Mouse (Mus musculus) granulocyte monocyte progenitor cell, adult 5-6 weeks (primary cell): ENCODE measurements around the gene Col5a2. TPM values are rescaled to one million over a fixed set of nuclear protein-coding genes. Genes with fewer than 3 reads are reported as not detected.
"Not testable (repeated sequence)": the region's sequence is repeated elsewhere in the genome, so short reads cannot be mapped to it uniquely, and the experiment has no call there.

Experiments used
- ATAC-seq: replicated peaks from 2 replicates; pipeline ENCODE4 v1.8.0; 2016; ENCODE audit warnings: mild to moderate bottlenecking, moderate TSS enrichment, inconsistent platforms; ENCODE audit not compliant: poor library complexity, severe bottlenecking
- total RNA-seq, 2 experiments: library from RNA; stranded (forward) in 1 of 2; stranded (reverse) in 1 of 2; fragments of 200-712, 200-1000 nt in 1 of 2; fragments of >200 nt in 1 of 2; fragmentation: Nextera tagmentation in 1 of 2; gene quantifications; 2 replicates each; pipeline ENCODE4 v1.2.3; 2014 to 2017

The Col5a2 gene
- not detected in 2 replicates for total RNA-seq (2014; fragmentation: Nextera tagmentation)
- total RNA-seq (2017), result not detected in 2 replicates

DNA sequence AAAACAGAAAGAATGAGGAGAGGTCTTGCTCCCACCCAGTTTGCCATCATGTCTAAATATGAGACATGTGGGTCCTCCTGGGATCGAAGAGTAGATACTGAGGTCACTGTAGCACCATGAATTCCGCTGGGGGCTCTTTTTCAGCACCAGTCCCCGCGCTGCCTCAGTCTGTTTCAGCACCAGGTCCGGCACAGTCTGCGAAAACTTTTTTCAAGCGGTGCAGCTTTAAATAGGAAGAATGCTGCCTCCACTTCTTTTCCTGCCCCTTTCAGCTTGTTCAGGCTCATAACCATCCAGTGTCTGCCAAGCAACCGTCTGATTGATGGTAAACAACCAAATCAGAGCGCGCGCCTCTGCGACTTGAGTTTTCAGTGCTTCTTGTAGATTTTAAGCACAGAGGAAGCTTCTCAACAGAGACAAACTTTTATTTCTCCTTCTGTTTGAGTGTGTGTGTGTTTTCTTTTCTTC is at the start of gene Col5a2:
Gene Col5a2, minus strand, starts transcription at position 418 of the 468 bp plus-strand sequence.
- ATAC-seq, result no peak

DNA sequence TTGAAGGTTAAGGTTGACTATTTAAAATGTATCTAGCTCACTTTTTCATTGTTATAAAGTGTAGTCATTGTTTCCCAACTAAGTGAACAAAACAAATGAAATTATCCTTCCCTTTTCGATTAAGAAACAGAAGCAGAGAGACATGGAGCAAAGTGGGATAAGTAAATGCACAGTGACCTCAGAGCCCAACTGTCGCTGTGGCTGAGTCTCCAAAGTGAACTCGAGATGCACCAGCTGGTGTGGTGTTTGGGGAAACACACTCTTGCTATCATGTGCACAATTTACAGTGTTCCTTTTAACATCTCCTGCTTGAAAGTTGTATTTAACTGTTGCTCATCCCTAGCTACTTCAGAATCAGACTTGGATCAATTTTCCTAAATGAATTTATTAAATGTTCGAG is 47.4 kb upstream of the Col5a2 start:
- no peak for ATAC-seq

DNA sequence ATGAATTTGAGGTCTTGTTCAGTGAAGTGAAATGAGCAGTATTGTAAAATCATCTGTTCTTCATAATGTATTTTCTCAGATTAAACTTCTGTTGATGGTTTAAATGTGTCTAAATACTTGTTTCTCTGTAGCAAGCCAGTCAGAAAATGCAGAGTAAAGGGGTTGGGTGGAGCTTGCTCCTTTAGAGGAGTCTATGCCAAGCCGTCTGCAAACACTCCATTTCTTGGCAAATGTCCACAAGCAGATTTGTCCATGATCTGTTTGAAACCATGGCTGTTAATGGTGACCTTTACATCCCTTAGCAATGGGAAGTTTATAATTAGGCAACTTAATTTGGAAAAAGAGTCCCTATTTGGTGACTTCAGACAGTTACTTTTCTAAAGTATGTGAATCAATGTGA is 38.8 kb upstream of the Col5a2 start:
- no peak for ATAC-seq

DNA sequence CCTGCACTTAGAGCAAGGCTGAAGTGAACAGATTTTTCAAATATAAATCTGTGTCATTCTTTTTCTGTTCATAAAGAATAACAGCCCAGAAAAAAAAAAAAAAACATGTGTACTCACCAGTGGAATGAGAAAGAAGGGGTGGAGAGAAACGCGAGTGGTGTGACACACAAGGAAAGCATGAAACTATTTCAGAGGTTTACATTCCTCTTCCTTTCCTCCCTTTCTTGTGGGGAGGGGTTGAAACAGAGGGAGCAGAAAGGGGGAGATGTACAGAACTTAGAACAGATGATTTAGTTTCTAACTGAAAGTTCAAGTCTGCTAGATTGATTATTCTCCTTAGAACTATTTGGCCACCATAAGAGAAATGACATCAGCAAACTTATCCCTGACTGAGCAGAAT is 38.1 kb upstream of the Col5a2 start:
- no peak for ATAC-seq

DNA sequence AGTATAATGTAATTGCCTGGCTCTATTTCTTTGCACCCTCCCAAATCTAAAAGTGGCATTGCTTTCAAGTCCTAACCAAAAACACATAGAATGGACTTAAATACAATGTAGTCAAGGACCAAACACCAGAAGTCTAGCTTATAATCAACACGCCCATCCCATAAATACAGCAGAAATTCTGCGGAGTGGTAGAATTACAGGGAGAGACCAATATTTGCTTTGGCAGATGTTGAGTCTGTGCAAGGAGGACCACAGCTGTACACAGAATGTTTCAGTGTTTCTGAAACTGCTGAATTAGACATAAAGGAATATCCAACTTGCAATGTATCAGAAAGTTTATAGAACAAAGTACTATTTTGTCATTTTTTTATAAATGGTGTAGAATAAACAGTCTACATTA is 28.4 kb upstream of the Col5a2 start:
- ATAC-seq, result no peak

DNA sequence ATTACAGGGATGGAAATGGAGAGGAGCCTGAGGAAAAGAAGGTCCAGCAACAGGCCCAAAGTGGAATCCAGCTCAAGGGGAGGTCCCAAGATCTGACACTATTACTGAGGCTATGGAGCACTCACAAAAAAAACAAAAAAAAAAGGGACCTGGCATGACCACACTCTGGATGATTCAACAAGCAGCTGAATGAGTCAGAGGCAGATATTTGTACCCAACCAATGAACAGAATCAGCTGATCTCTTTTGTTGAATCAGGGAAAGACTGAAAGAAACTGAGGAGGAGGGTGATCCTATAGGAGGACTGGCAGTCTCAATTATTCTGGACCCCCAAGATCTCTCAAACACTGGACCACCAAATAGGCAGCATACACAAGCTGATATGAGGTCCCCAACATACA is 24.4 kb upstream of the Col5a2 start:
- not testable (repeated sequence) for ATAC-seq

DNA sequence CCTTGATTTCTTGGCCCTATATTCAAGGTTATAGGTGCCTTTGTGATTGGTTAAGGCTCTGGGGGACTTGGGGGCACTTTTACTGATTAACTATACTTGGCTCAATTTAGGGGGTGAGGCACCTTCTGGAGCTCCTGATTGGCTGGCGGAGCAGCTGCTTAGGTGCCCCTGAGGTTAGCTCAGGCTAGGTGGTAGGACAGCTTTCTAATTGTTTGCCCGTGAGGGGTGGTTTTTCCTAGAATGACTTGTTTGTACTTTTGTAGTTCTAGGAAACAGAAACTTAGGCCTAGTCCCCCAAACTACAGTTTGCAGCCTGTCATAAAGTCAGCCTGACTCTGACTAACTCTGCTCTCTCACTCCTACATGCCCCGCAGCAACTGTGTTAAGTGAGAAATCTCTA is 20.5 kb upstream of the Col5a2 start:
- ATAC-seq, result no peak

DNA sequence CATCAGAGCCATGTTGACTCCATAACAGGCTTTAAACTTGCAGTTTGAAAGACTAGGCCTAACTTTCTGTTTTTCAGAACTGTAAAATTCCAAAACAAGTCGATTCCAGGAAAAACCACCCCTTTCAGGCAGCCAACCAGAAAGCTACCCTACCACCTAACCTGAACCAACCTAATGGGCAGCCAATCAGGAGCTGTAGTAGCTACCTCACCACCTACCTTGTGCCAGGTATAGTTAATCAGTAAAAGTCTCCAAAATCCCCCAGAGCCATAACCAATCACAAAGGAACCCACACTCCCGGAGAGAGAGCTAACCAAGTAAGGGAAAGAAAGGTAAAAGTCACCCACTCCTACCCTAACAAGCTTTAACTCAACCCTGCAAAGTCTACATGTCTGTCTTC is 18.4 kb upstream of the Col5a2 start:
- ATAC-seq, result no peak

DNA sequence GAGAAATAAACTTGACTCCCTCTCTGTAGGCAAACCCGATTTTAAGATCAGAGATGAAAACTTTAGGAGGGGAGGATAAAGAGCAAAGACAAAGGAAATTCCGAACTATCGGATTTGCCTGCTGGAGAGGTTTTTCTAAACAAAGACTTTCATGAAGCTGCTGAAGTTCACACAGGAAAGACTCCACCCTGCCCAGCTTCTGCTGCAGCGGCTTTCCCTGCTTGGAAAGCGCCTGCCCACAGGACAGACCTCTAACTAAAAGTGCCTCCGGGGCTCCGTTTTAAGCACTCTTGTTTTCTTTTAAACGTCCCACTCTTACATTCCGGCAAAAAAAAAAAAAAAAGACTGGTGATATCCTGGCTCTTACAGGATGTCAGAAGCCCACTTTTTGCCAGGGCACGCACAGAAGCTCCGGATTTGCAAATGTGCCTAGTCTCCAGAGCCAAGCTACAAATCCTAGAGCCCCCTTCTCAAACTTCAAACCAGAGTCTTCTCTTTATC is 791 bp downstream of the Col5a2 start:
- no peak for ATAC-seq

DNA sequence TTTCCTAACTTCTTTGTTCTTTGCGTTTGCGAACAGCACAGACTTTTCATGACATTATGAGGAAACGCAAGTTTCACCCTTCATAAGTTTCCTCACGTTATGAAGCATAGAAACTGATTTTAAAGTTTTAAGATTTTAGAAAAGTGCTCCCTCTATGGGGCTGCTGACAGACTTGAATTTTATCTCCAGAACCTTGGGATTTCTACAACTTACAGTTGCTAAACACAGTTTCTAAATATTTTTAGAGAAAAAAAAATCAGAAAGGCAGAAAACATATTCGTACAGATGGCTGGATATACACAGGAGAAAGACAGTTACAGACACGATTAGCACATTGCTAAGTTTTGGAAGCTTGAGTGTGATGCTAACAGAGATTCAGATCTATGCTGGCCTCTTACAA is 1.6 kb downstream of the Col5a2 start:
- no peak for ATAC-seq

DNA sequence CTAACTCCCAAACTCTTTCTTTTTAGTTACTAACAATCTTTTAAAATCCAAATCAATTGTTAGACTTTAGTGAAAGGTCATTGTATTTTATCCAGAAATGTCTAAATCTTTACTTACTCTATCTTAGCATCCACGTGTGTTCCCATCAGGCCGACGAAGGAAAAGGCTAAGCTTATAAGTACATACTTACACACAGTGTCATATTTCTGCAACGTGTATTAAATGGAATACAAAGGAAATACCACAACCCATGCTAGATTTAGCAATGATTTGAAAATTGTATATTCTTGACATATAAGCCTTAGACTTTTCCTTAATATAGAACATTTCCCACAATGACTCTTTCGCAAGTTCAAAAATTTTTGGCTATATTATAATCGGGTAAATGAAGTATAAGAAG is 2.6 kb downstream of the Col5a2 start:
- ATAC-seq, result no peak

DNA sequence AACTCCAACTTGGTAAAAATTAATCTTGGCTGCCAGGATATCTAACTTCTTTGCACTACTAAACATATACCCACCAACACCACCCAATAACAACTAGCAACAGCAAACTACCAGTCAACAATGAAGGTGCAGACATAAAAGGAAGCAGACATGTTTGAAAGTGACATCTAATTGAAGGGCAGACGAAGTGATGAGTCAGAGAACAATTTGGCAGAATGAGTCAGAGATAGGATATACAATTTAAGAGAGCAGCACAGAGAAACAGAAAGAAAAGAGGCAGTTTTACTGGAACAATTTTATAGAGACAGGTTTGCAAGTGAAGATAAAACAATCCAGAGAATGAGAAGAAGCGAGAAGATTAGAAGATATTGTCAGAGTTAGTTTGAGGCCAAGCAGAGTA is 8.1 kb downstream of the Col5a2 start:
- ATAC-seq, result no peak

DNA sequence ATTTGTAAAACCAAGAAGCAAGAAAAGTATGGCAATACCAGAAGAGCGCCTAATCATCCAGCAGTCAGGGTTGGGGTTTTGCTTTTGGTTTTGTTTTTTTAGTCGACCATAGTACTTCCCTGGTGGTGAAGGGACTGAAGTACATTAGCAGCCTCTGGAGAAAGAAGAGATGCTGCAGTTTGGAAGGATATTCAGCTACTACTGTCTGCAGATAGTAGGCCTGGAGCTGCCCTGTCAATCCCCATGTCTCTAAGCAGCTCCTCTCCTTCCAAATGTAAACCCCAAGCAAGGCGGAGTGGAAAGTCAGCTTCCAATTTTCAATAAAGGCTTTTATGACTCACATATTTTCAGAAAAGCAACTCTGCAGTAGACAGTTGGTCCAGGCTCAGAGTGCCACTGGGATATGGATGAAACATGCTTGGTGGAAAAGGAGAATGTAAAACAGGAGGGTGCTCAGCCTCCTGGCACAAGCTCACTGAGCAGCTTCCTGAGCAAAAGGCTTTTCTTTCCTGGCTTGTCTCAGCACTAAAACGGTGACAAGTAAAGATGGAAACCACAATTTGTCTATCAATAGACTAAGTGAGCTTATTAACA is 10.9 kb downstream of the Col5a2 start:
- no peak for ATAC-seq

DNA sequence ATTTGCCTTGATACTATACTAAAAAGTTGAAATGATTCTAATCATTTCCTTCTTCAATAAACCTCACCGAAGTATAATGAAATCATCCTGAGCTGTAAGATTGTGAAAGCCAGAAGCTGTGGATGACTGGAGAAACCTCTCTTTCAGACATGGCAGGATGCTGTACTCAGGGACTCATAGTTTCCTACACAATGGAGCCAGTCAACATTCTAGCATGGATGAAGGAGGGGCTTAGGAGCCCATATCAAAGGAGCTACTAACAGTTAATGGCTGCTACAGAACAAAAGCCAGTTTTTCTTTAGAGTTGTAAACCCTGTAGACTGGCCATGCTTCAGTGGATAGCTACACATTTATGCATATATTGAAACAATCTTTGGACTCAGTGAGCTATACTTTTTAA is 12.6 kb downstream of the Col5a2 start:
- no peak for ATAC-seq

DNA sequence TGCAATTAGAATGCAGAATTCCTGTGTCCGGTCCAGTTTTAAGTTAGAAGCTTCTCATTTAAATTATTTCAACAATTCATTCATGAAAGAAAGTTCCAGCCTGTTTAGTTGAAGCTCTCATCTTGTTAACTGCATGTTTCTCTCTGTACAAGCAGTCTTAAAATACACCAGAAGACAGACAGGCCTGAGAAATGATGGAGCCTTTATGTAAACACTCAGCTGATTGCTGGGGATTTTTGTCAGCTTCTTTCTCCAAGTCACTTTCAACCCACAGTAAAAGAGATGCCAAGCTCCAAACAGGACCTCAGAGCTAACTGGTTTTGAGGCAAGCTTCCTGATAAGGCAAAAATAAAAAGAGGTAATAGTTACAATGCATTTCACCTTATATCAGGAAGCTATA is 14.8 kb downstream of the Col5a2 start:
- no peak for ATAC-seq

DNA sequence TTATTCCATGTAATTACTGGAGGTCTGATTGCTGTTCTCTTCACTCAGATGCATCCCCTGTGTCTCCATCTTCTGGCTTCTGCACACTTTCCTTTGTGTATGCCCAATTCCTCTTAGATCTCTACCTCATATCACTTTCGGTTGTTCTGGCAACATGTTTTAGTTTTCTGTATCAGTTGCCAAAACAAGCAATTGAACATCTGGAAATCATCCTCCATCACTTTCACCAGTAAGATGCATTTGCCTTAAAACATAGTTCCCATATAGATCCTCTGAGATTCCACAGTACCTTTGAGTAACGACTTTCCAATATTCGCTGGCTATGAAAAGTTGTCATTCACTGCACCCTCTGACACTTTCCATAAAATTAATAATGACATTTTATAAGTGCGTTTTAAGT is 20.1 kb downstream of the Col5a2 start:
- ATAC-seq, result no peak

DNA sequence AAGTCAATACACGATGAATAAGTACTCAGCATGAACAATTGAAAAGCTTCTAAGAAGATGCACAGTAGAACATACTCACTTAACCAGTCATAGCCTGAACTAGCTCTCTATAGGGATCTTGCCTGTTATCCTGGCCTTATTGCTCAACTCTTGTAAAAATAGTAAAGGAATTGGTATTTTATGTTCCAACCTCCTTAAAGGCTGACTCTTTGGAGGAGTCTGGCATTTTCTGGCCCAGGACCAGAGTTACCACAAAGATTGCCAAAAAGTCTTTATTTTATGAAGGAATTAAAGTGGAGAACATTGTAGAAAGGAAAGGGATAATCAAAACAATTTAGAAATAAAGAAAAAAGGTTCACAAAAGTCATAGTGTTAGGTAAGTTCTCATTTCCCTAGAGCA is 21.2 kb downstream of the Col5a2 start:
- no peak for ATAC-seq

DNA sequence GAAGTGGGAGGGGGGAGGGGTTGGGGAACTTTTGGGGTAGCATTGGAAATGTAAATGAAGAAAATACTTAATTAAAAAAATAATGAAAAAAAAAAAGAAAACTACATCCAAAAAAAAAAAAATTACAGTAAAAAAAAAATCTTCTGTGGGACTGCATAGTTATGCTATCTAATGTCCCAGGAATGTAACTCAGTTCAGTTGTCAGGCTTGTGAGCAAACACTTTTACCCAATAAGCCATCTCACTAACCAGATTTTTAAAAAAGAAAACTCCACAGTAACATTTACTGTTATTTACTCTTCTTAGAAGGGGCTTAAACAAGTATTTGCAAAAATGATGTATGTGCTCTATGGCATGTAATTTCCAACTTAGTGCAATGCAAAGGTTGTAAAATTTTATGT is 24.0 kb downstream of the Col5a2 start:
- ATAC-seq, result no peak

DNA sequence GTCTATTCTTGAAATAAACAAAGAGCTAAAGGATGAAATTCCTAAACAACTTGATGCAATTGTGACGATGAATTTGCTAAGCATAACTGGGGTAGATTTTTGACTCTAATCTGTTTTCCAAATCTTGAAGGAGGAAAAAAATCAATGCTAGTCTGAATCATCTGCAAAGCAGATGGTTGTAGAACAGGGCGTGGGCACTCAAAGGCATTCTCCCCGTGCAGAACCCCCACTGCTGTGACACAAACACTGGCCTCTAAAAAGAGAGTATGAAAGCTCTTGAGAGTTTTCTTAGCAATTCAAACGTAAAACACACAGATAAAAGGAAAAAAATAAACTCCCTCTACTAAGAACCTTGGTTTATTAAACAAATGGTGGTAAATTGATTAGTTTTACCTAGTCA is 30.3 kb downstream of the Col5a2 start:
- ATAC-seq, result no peak

DNA sequence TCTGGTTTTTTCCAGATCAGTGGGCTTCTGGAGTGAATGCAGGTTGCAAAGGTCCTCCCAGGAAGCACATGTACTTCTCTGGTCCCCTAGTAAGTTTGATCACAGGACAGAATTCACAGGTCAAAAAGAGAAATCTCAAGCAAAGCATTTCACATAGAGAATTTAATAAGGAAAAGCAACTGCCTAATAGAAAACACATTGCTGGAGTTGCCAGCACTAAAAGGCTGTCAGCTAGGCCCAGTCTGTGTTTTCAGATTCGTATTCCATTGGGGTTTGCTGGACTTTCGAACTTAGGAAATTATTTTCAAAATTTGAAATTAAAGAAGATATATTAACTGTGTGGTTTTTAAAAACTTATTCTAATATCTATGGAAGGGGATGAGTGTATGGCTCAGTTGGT is 42.3 kb downstream of the Col5a2 start:
- no peak for ATAC-seq

DNA sequence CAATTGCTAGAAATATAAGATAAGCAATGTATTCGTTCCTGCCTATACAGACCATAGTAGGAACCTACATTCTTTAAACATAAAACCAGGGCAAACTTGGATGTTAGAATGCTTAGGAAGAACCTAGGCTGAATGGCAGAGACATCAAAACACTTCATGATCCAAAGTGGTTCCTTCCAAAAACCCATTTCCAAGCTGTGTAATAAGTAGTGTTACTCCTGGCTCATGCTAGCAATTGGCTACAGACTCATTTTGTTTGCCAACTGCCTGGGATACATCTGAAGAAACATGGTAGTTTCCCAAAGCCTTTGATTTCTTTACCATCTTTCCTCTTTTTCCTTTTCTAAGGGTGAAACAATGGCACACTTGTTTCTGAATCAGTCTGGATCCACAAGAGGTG is 47.3 kb downstream of the Col5a2 start:
- ATAC-seq, result no peak

DNA sequence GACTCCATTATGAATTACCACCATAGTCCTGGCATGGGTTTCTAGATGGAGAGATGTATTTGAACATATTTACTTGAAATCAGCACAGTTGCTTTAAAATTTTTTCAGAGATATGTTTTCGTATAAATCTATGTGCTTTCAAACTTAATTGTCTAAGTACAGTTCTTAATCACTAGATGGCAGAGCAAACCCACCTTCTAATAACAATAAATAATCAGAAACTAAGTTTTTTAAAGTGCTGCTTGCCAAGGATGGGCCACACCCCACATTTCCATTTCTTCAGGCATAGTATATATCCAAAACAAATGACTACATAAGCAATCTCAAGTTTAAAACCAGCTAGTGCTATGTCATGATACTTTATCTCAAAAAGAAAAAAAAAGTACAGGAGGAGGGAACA is 54.2 kb downstream of the Col5a2 start:
- no peak for ATAC-seq

DNA sequence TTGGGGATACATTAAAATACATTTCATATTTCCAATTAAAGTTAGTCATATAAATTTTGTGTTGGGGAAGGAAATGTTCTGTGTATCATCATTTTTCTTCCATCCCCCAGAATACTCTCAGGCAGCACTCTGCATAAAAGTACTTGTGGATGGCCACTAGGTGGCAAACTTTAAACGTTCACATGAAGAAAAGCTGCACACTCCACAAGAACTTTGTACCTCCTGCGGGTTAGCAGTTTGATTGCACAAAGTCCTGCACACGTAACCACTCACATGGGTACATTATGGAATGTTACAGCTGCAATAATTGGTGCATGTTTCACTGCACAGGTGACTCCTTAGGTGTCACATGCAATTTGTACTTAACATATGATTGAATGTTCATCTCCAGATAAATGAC is 71.2 kb downstream of the Col5a2 start:
- ATAC-seq, result peak; percentile 81
